Comparison of ENCODE assay signal across 8 mouse cellular contexts in the genomic region with DNA sequence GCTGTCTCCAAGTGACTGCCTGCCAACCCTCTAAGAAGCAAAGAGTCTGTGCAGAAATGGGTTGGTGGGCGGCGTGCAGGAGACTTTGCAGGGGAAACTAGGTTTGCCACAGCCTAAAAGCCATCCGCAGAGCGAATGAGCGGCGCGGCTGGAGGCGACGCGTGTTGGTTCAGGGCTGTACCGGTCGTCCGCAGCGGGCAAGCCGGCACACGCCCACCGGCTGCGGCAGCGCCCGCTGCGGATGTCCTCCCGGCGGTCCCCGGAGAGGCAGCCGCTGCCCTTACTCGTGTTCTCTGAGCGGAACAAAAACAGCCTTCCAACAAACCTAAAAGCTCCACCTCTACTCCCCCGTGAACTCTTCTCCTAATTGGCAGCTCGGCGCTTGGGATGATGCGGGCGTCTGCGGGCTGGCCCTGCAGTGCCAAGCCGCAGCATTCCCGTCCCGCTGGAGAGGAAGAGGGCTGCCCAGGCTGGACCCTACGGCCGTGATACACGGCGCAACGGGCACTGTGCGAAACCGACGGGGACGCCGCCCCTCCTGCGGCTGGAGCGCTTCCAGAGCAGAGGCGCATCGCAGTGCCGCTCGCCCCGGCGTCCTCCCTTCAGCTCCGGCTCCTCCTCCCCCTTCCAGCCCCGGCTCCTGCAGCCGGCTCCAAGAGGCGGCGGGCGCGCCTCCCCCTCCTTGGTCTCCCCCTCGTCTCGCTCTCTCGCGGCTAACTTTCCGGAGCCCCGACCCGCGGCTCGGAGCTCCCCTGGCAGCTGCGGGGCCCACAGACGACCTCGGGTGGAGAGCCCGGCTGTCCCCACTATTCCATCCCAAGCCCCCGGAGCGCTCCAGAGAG. TPM values are rescaled to one million over a fixed set of nuclear protein-coding genes. Genes with fewer than 3 reads are reported as not detected.
DNase-seq lines count a peak whose midpoint lies in the region; ATAC-seq and TF ChIP-seq lines count a peak whose summit lies in the region.

A gene (plus strand): TSS at position 205 of the 842 bp plus-strand sequence.

- peak; percentile 59 to 62 for DNase-seq in cerebellum, postnatal 10 days
- DNase-seq in cerebellum, postnatal 4 days (ENCODE audit: low spot score in 2 of 2) = no peak
- no peak for DNase-seq in ES-E14 (ENCODE audit: low read depth, low spot score)
- peak; percentile 55 for DNase-seq in heart, postnatal 4 days
- DNase-seq in left cerebral cortex, postnatal 25 days (ENCODE audit: low spot score in 2 of 2) = peak in 1 of 2 experiments; percentile 39
- DNase-seq in midbrain, embryonic 14.5 days = peak; percentile 72
- peak; percentile 57 to 68 for DNase-seq in thymus, postnatal 10 days (ENCODE audit: low spot score in 2 of 2)

- H3K4me2 ChIP-seq in forebrain, embryonic 13.5 days = peak within 1 kb of the TSS; percentile 86
- H3K4me2 ChIP-seq in midbrain, embryonic 14.5 days (ENCODE audit: low read length) = peak within 1 kb of the TSS; percentile 88

- no peaks in the 10 kb centered on the region for H3K9me3 ChIP-seq in ES-E14 (ENCODE audit: control insufficient read depth, insufficient read depth, low read depth, low read length)
- H3K9me3 ChIP-seq in forebrain, embryonic 13.5 days (replicated peaks) = no peaks in the 10 kb centered on the region
- H3K9me3 ChIP-seq in midbrain, embryonic 14.5 days (ENCODE audit: control insufficient read depth, low read length) = no peaks in the 10 kb centered on the region

- no peak within 1 kb of the TSS for H3K27ac ChIP-seq in ES-E14 (ENCODE audit: insufficient read depth, low read depth, low read length, poor library complexity, severe bottlenecking)
- no peak within 1 kb of the TSS for H3K27ac ChIP-seq in forebrain, embryonic 13.5 days
- H3K27ac ChIP-seq in midbrain, embryonic 14.5 days (replicated peaks; ENCODE audit: low read depth, low read length) = no peak within 1 kb of the TSS

- intact Hi-C loops in left cerebral cortex, postnatal 25 days (cut with DNase I) = loop anchor here (2.0 kb wide), 1 partner anchor 16 kb away; no protein-coding TSS in a partner anchor

- under 1% methylated on average over 76 of the region's 76 CpGs for WGBS in forebrain, embryonic 13.5 days
- under 1% methylated on average over 74 of the region's 76 CpGs for WGBS in midbrain, embryonic 14.5 days

- H3K4me3 ChIP-seq in ES-E14 (ENCODE audit: insufficient read depth in 1 of 2, low read depth in 1 of 2, low read length in 2 of 2, poor library complexity in 1 of 2, severe bottlenecking in 1 of 2) = peak within 1 kb of the TSS; percentile 53 to 72
- peak within 1 kb of the TSS; percentile 50 for H3K4me3 ChIP-seq in forebrain, embryonic 13.5 days
- peak within 1 kb of the TSS; percentile 39 for H3K4me3 ChIP-seq in midbrain, embryonic 14.5 days (replicated peaks; ENCODE audit: low read depth, low read length)

- peaks cover 2% of the 10 kb centered on the region in 2 experiments; a peak in 1 of 4 replicates for H3K4me1 ChIP-seq in ES-E14 (ENCODE audit: control insufficient read depth in 2 of 2, insufficient read depth in 2 of 2, low read length in 2 of 2, poor library complexity in 1 of 2)
- peaks cover 30% of the 10 kb centered on the region for H3K4me1 ChIP-seq in forebrain, embryonic 13.5 days
- H3K4me1 ChIP-seq in midbrain, embryonic 14.5 days (ENCODE audit: control insufficient read depth, insufficient read depth, low read length) = peaks cover 7% of the 10 kb centered on the region; the same call in 1 of the 2 replicates

- peaks cover 93% of the 10 kb centered on the region for H3K27me3 ChIP-seq in forebrain, embryonic 13.5 days
- peaks cover 82% of the 10 kb centered on the region for H3K27me3 ChIP-seq in midbrain, embryonic 14.5 days (ENCODE audit: control insufficient read depth, insufficient read depth, low read length)

- peak within 1 kb of the TSS; percentile 28; the same call in 1 of the 2 replicates for H3K9ac ChIP-seq in ES-E14 (ENCODE audit: insufficient read depth, low read depth, low read length, poor library complexity, severe bottlenecking)
- peak within 1 kb of the TSS; percentile 59 for H3K9ac ChIP-seq in forebrain, embryonic 13.5 days
- H3K9ac ChIP-seq in midbrain, embryonic 14.5 days (replicated peaks; ENCODE audit: low read length) = peak within 1 kb of the TSS; percentile 43

- H3K36me3 ChIP-seq in ES-E14 (ENCODE audit: control insufficient read depth, insufficient read depth, low read length, poor library complexity, severe bottlenecking) = no peaks in the 10 kb centered on the region
- no peaks in the 10 kb centered on the region for H3K36me3 ChIP-seq in forebrain, embryonic 13.5 days (ENCODE audit: poor library complexity, severe bottlenecking)
- no peaks in the 10 kb centered on the region for H3K36me3 ChIP-seq in midbrain, embryonic 14.5 days (ENCODE audit: control insufficient read depth, insufficient read depth, low read length)

- ATAC-seq in forebrain, embryonic 13.5 days = peak; percentile 67; the same call in 1 of the 2 replicates
- ATAC-seq in midbrain, embryonic 14.5 days (ENCODE audit: low FRiP score, low TSS enrichment) = no peak

- in situ Hi-C loops in ES-E14 (cut with MboI; ENCODE audit: low sequenced_read_pairs in 2 of 2, unreplicated experiment in 2 of 2) = no loop called here

TF ChIP-seq in ES-E14, 5 proteins besides CTCF, POLR2A, EP300 and RAD21:
- no peak for TF ChIP-seq HCFC1 (IDR thresholded peaks at IDR 0.05; ENCODE audit: borderline replicate concordance, insufficient read depth, low read length)
- TF ChIP-seq ZC3H11A (IDR thresholded peaks at IDR 0.05; ENCODE audit: borderline replicate concordance, low read depth, low read length) = no peak
- TF ChIP-seq CHD2 (IDR thresholded peaks at IDR 0.05; ENCODE audit: low read depth, low read length) = no peak
- TF ChIP-seq MAFK (IDR thresholded peaks at IDR 0.05; ENCODE audit: insufficient read depth, low read depth, low read length) = no peak
- no peak for TF ChIP-seq ZNF384 (IDR thresholded peaks at IDR 0.05; ENCODE audit: low read depth, low read length)
TF ChIP-seq in ES-E14: peak in this region for 0.

RNA-seq across cellular contexts. Expression of the gene that starts here (rescaled TPM):
- 0.32 and 0.45 TPM in 2 replicates for total RNA-seq in ES-E14 (2012; rRNA removed)
- 0.18 and 0.21 TPM in 2 replicates for polyA plus RNA-seq in forebrain, embryonic 13.5 days (2015; fragmentation: Nextera tagmentation; extraction: Ambion mirVana)
- total RNA-seq in heart, postnatal 4 days (2021) = under 1 TPM; 0.10 to 0.14 TPM
- 100 to 1,000 TPM in 1 of 2 experiments, 10 to 100 TPM in 1; 26.7 to 103 TPM for total RNA-seq in left cerebral cortex, postnatal 25 days (2021)
- 0.05 TPM in 1 of 2 replicates, not detected in the other for polyA plus RNA-seq in midbrain, embryonic 14.5 days (2014; fragmentation: Nextera tagmentation; extraction: Ambion mirVana)

Comparison
In these comparisons a context has a peak if more than half of its experiments do, and no peak if none do; other contexts are left out.
1. RNA of the gene that starts here (total RNA-seq): 26.7 to 103 TPM in left cerebral cortex, postnatal 25 days; 0.32 to 0.45 TPM in ES-E14 and 0.10 to 0.14 TPM in heart, postnatal 4 days; every median in the first group is over 10 times any median in the second.
2. DNase-seq: peak in cerebellum, postnatal 10 days (2 of 2) and thymus, postnatal 10 days (2 of 2); none in cerebellum, postnatal 4 days (0 of 2) and ES-E14 (single experiment).
3. Peak in ATAC-seq, H3K4me3 ChIP-seq, H3K9ac ChIP-seq and H3K4me2 ChIP-seq in forebrain, embryonic 13.5 days; RNA of the gene not detected or under 1 TPM.
4. Peak in DNase-seq in heart, postnatal 4 days; RNA of the gene not detected or under 1 TPM.
5. Peak in DNase-seq, H3K4me3 ChIP-seq, H3K9ac ChIP-seq and H3K4me2 ChIP-seq in midbrain, embryonic 14.5 days; RNA of the gene not detected or under 1 TPM.
6. Peak in every context shown above with its lines, with median percentiles within 50 percentile points of each other: H3K4me3 ChIP-seq and H3K9ac ChIP-seq.